Mouse (Mus musculus): ENCODE data around the gene AU021092. TPM values are rescaled to one million over a fixed set of nuclear protein-coding genes. Genes with fewer than 3 reads are reported as not detected.
A peak's percentile ranks its signal among the peaks of the same experiment; 100 is the strongest.

Gene AU021092
- 11.8 and 13.1 TPM in 2 replicates for polyA plus RNA-seq (2015; fragmentation: Nextera tagmentation; extraction: Ambion mirVana)

GRCm38 (mm10) chr16:5222140-5222539 lies at the start of gene AU021092:
Gene AU021092 (minus strand): TSS chr16:5222299.
- TF ChIP-seq EP300 (optimal IDR thresholded peaks at IDR 0.05) = no peak
- no peak for TF ChIP-seq CTCF (IDR thresholded peaks at IDR 0.05; ENCODE audit: low read depth)
- H3K4me2 ChIP-seq (replicated peaks; ENCODE audit: low read depth) = no peak within 1 kb of the TSS
- no peaks in the 10 kb centered on the region for H3K4me1 ChIP-seq (replicated peaks; ENCODE audit: control insufficient read depth, insufficient read depth)
- no peaks in the 10 kb centered on the region for H3K9me3 ChIP-seq (ENCODE audit: control insufficient read depth, low read length)
- H3K9ac ChIP-seq (ENCODE audit: low read length) = no peak within 1 kb of the TSS
- peak; percentile 56; the same call in 1 of the 2 replicates for ATAC-seq (ENCODE audit: low FRiP score, low TSS enrichment)
- no peaks in the 10 kb centered on the region for H3K27me3 ChIP-seq (ENCODE audit: control insufficient read depth, insufficient read depth, low read length)
- H3K4me3 ChIP-seq (ENCODE audit: low read depth, low read length) = no peak within 1 kb of the TSS
- no peaks in the 10 kb centered on the region for H3K36me3 ChIP-seq (ENCODE audit: control insufficient read depth, insufficient read depth, low read length)
- H3K27ac ChIP-seq (replicated peaks) = no peak within 1 kb of the TSS
- DNase-seq (ENCODE audit: low spot score) = peak; percentile 22
- WGBS = 46% methylated on average over 6 of the region's 6 CpGs

- Histone ChIP-seq H3K36me3 (ENCODE audit: control insufficient read depth, insufficient read depth, low read length) (no peaks in the 10 kb centered on the region), H3K9me3 (ENCODE audit: control insufficient read depth, low read length) (no peaks in the 10 kb centered on the region), H3K27ac (replicated peaks) (no peak overlapping the region), H3K4me1 (replicated peaks; ENCODE audit: control insufficient read depth, insufficient read depth) (no peaks in the 10 kb centered on the region), H3K9ac (ENCODE audit: low read length) (no peak overlapping the region), H3K4me2 (replicated peaks; ENCODE audit: low read depth) (no peak overlapping the region), H3K4me3 (ENCODE audit: low read depth, low read length) (no peak overlapping the region), H3K27me3 (ENCODE audit: control insufficient read depth, insufficient read depth, low read length) (no peaks in the 10 kb centered on the region)
- DNase-seq (ENCODE audit: low spot score) = no peak
- 0 out of 2 replicates have a peak, but pooled peaks have one; percentile 21 for ATAC-seq (ENCODE audit: low FRiP score, low TSS enrichment)
- no peak for TF ChIP-seq EP300 (optimal IDR thresholded peaks at IDR 0.05)
- 84% methylated on average over 4 of the region's 4 CpGs for WGBS
Observed at GRCm38 (mm10) chr16:5271411-5272035, 49.4 kb upstream of the AU021092 start.

- no peak for ATAC-seq (ENCODE audit: low FRiP score, low TSS enrichment)
Observed at GRCm38 (mm10) chr16:5263926-5264325, 41.8 kb upstream of the AU021092 start.

GRCm38 (mm10) chr16:5263156-5263555 lies 41.1 kb upstream of the AU021092 start:
- H3K27ac ChIP-seq (replicated peaks) = no peak overlapping the region
- ATAC-seq (ENCODE audit: low FRiP score, low TSS enrichment) (no peak), DNase-seq (ENCODE audit: low spot score) (no peak)
- H3K4me3 ChIP-seq (ENCODE audit: low read depth, low read length) = no peak overlapping the region
- no peak overlapping the region for H3K4me2 ChIP-seq (replicated peaks; ENCODE audit: low read depth)
- no peaks in the 10 kb centered on the region for H3K27me3 ChIP-seq (ENCODE audit: control insufficient read depth, insufficient read depth, low read length)
- TF ChIP-seq CTCF (IDR thresholded peaks at IDR 0.05; ENCODE audit: low read depth) = no peak
- no peak for TF ChIP-seq EP300 (optimal IDR thresholded peaks at IDR 0.05)
- no peak overlapping the region for H3K9ac ChIP-seq (ENCODE audit: low read length)
- no peaks in the 10 kb centered on the region for H3K36me3 ChIP-seq (ENCODE audit: control insufficient read depth, insufficient read depth, low read length)
- H3K9me3 ChIP-seq (ENCODE audit: control insufficient read depth, low read length) = no peaks in the 10 kb centered on the region
- H3K4me1 ChIP-seq (replicated peaks; ENCODE audit: control insufficient read depth, insufficient read depth) = no peaks in the 10 kb centered on the region
- 67% methylated on average over 8 of the region's 8 CpGs for WGBS

More at GRCm38 (mm10) chr16:5263926-5264325, 41.8 kb upstream of the AU021092 start:
- 81% methylated on average over 7 of the region's 7 CpGs for WGBS
- TF ChIP-seq CTCF (IDR thresholded peaks at IDR 0.05; ENCODE audit: low read depth) (no peak), EP300 (optimal IDR thresholded peaks at IDR 0.05) (no peak)
- Histone ChIP-seq H3K9ac (ENCODE audit: low read length) (no peak overlapping the region), H3K27ac (replicated peaks) (no peak overlapping the region), H3K4me2 (replicated peaks; ENCODE audit: low read depth) (no peak overlapping the region), H3K4me1 (replicated peaks; ENCODE audit: control insufficient read depth, insufficient read depth) (no peaks in the 10 kb centered on the region), H3K4me3 (ENCODE audit: low read depth, low read length) (no peak overlapping the region), H3K9me3 (ENCODE audit: control insufficient read depth, low read length) (no peaks in the 10 kb centered on the region), H3K36me3 (ENCODE audit: control insufficient read depth, insufficient read depth, low read length) (no peaks in the 10 kb centered on the region), H3K27me3 (ENCODE audit: control insufficient read depth, insufficient read depth, low read length) (no peaks in the 10 kb centered on the region)
- DNase-seq (ENCODE audit: low spot score) = no peak

- H3K9ac ChIP-seq (ENCODE audit: low read length) = peak within 1 kb of the TSS; percentile 84
- H3K9me3 ChIP-seq (ENCODE audit: control insufficient read depth, low read length) = no peaks in the 10 kb centered on the region
- H3K36me3 ChIP-seq (ENCODE audit: control insufficient read depth, insufficient read depth, low read length) = no peaks in the 10 kb centered on the region
- H3K4me2 ChIP-seq (replicated peaks; ENCODE audit: low read depth) = peak within 1 kb of the TSS; percentile 90
- H3K4me1 ChIP-seq (replicated peaks; ENCODE audit: control insufficient read depth, insufficient read depth) = no peaks in the 10 kb centered on the region; the same call in 1 of the 2 replicates
- DNase-seq (ENCODE audit: low spot score) = peak; percentile 100
- peak within 1 kb of the TSS; percentile 77 for H3K27ac ChIP-seq (replicated peaks)
- ATAC-seq (ENCODE audit: low FRiP score, low TSS enrichment) = peak; percentile 98
- H3K4me3 ChIP-seq (ENCODE audit: low read depth, low read length) = peak within 1 kb of the TSS; percentile 68
- 1% methylated on average over 50 of the region's 57 CpGs for WGBS
- H3K27me3 ChIP-seq (ENCODE audit: control insufficient read depth, insufficient read depth, low read length) = no peaks in the 10 kb centered on the region
- TF ChIP-seq EP300 (optimal IDR thresholded peaks at IDR 0.05) = no peak
- TF ChIP-seq CTCF (IDR thresholded peaks at IDR 0.05; ENCODE audit: low read depth) = peak; percentile 86
Observed at GRCm38 (mm10) chr16:5255779-5256496, 33.8 kb upstream of the AU021092 start, which contains the start of gene Eef2kmt. Gene Eef2kmt (minus strand): TSS chr16:5255983.

All from stomach, postnatal 0 days (tissue).